ENCODE assay signal across 17 mouse cellular contexts in genomic region chr3:58090396-58090795, GRCm38 (mm10).
DNase-seq lines count a peak whose midpoint lies in the region; ATAC-seq lines count a peak whose summit lies in the region.
"Had no signal": no experiment of that assay in that cellular context is flagged by ENCODE, and none has a peak within 500 bp of the region (broad histone marks: within the 10 kb centered on the region; RNA-seq: fewer than 3 reads in every experiment).

No protein-coding gene starts in this region.

- no peak overlapping the region for H3K4me3 ChIP-seq in heart, embryonic 13.5 days
- no peak overlapping the region for H3K4me3 ChIP-seq in heart, embryonic 12.5 days
- no peak overlapping the region for H3K4me3 ChIP-seq in kidney, embryonic 16.5 days (ENCODE audit: low read length)
- H3K4me3 ChIP-seq: embryonic facial prominence, embryonic 13.5 days; heart, embryonic 15.5 days; hindbrain, embryonic 15.5 days; limb, embryonic 12.5 days; megakaryocyte, embryonic 14.5 days had no signal

- 0 out of 2 replicates have a peak overlapping the region, but pooled peaks have one; percentile 0 for H3K27ac ChIP-seq in heart, embryonic 13.5 days (replicated peaks)
- no peak overlapping the region for H3K27ac ChIP-seq in heart, embryonic 12.5 days (ENCODE audit: poor library complexity, severe bottlenecking)
- peak overlapping the region; percentile 16; the same call in 1 of the 2 replicates for H3K27ac ChIP-seq in kidney, embryonic 16.5 days (ENCODE audit: low read length)
- H3K27ac ChIP-seq: embryonic facial prominence, embryonic 13.5 days; heart, embryonic 15.5 days; hindbrain, embryonic 15.5 days; limb, embryonic 12.5 days had no signal

- 78% methylated on average over 8 of the region's 8 CpGs for WGBS in heart, embryonic 13.5 days
- WGBS in heart, embryonic 12.5 days: 76% methylated on average over 8 of the region's 8 CpGs
- 70% methylated on average over 8 of the region's 8 CpGs for WGBS in kidney, embryonic 16.5 days

- no peak overlapping the region for H3K4me2 ChIP-seq in heart, embryonic 13.5 days
- no peak overlapping the region for H3K4me2 ChIP-seq in heart, embryonic 12.5 days
- H3K4me2 ChIP-seq in kidney, embryonic 16.5 days (replicated peaks; ENCODE audit: low read depth, low read length): no peak overlapping the region
- H3K4me2 ChIP-seq: embryonic facial prominence, embryonic 13.5 days; heart, embryonic 15.5 days; hindbrain, embryonic 15.5 days; limb, embryonic 12.5 days had no signal

- no peaks in the 10 kb centered on the region for H3K27me3 ChIP-seq in heart, embryonic 13.5 days (replicated peaks)
- H3K27me3 ChIP-seq in heart, embryonic 12.5 days (replicated peaks): no peaks in the 10 kb centered on the region
- no peaks in the 10 kb centered on the region for H3K27me3 ChIP-seq in kidney, embryonic 16.5 days (ENCODE audit: insufficient read depth, low read length)
- H3K27me3 ChIP-seq: CH12.LX; embryonic facial prominence, embryonic 13.5 days; heart, embryonic 15.5 days; hindbrain, embryonic 15.5 days; limb, embryonic 12.5 days; megakaryocyte, embryonic 14.5 days had no signal

- H3K9ac ChIP-seq in heart, embryonic 13.5 days: no peak overlapping the region
- no peak overlapping the region for H3K9ac ChIP-seq in heart, embryonic 12.5 days
- H3K9ac ChIP-seq in kidney, embryonic 16.5 days (replicated peaks; ENCODE audit: low read length): no peak overlapping the region
- H3K9ac ChIP-seq: embryonic facial prominence, embryonic 13.5 days; heart, embryonic 15.5 days; hindbrain, embryonic 15.5 days; limb, embryonic 12.5 days; liver, postnatal 0 days had no signal

- no peaks in the 10 kb centered on the region for H3K36me3 ChIP-seq in heart, embryonic 13.5 days
- H3K36me3 ChIP-seq in heart, embryonic 12.5 days: no peaks in the 10 kb centered on the region
- no peaks in the 10 kb centered on the region for H3K36me3 ChIP-seq in kidney, embryonic 16.5 days (ENCODE audit: insufficient read depth, low read length)
- H3K36me3 ChIP-seq: embryonic facial prominence, embryonic 13.5 days; heart, embryonic 15.5 days; hindbrain, embryonic 15.5 days; limb, embryonic 12.5 days had no signal

- no peaks in the 10 kb centered on the region for H3K9me3 ChIP-seq in heart, embryonic 13.5 days
- no peaks in the 10 kb centered on the region for H3K9me3 ChIP-seq in heart, embryonic 12.5 days (replicated peaks)
- H3K9me3 ChIP-seq in kidney, embryonic 16.5 days (ENCODE audit: low read length): no peaks in the 10 kb centered on the region
- H3K9me3 ChIP-seq: embryonic facial prominence, embryonic 13.5 days; heart, embryonic 15.5 days; hindbrain, embryonic 15.5 days; limb, embryonic 12.5 days had no signal

- peak; percentile 9 for DNase-seq in Muller cell, postnatal 12 days (ENCODE audit: inconsistent ontology term)
- DNase-seq in NIH3T3 (ENCODE audit: low read depth): peak; percentile 20
- DNase-seq: adrenal gland, postnatal 25 days; gastrocnemius, postnatal 10 days; liver, postnatal 0 days; thymus, postnatal 25 days had no signal

- no peak for ATAC-seq in heart, embryonic 13.5 days (ENCODE audit: extremely low read depth, insufficient number of reproducible peaks, low FRiP score, low TSS enrichment)
- ATAC-seq in heart, embryonic 12.5 days (ENCODE audit: insufficient number of reproducible peaks, low FRiP score): no peak
- ATAC-seq in kidney, embryonic 16.5 days (ENCODE audit: low FRiP score, low TSS enrichment): no peak
- ATAC-seq in megakaryocyte progenitor cell, adult 5-6 weeks (replicated peaks; ENCODE audit: poor library complexity): no peak
- no peak for ATAC-seq in erythroblast, adult 5-6 weeks (replicated peaks; ENCODE audit: low FRiP score, poor library complexity, severe bottlenecking)
- ATAC-seq: liver, postnatal 0 days had no signal

- H3K4me1 ChIP-seq in heart, embryonic 13.5 days: peaks cover 4% of the 10 kb centered on the region; the same call in 1 of the 2 replicates
- no peaks in the 10 kb centered on the region for H3K4me1 ChIP-seq in heart, embryonic 12.5 days (replicated peaks)
- no peaks in the 10 kb centered on the region for H3K4me1 ChIP-seq in kidney, embryonic 16.5 days (ENCODE audit: insufficient read depth, low read length)
- H3K4me1 ChIP-seq: embryonic facial prominence, embryonic 13.5 days; heart, embryonic 15.5 days; hindbrain, embryonic 15.5 days; limb, embryonic 12.5 days; megakaryocyte, embryonic 14.5 days had no signal
